Mouse (Mus musculus) embryonic fibroblast, embryonic 13.5 days (primary cell): ENCODE data around the gene Camta1. TPM values are rescaled to one million over a fixed set of nuclear protein-coding genes. Genes with fewer than 3 reads are reported as not detected.

Source experiments
- H3K27ac ChIP-seq: 2 replicates; pipeline ENCODE4 v1.5.1; 2012; ENCODE audit warnings: low read length, control low read depth, inconsistent platforms; ENCODE audit not compliant: insufficient read depth
- H3K4me1 ChIP-seq: 2 replicates; pipeline ENCODE4 v1.6.1; 2011; ENCODE audit warnings: low read length; ENCODE audit not compliant: control insufficient read depth, insufficient read depth
- H3K4me3 ChIP-seq: 2 replicates; pipeline ENCODE4 v1.5.1; 2011; ENCODE audit warnings: mild to moderate bottlenecking, control low read depth, low read length; ENCODE audit not compliant: insufficient read depth
- CTCF ChIP-seq: IDR thresholded peaks from 2 replicates; pipeline ENCODE4 v1.5.1; 2011; ENCODE audit warnings: mild to moderate bottlenecking, control low read depth, low read length, moderate library complexity, borderline replicate concordance; ENCODE audit not compliant: insufficient read depth
- POLR2A ChIP-seq: IDR thresholded peaks from 2 replicates; pipeline ENCODE4 v1.6.1; 2011; ENCODE audit warnings: low read depth, mild to moderate bottlenecking, control low read depth, low read length, moderate library complexity
- polyA plus RNA-seq: library from polyadenylated mRNA; stranded (reverse); fragments of >200 nt; gene quantifications from 2 replicates; pipeline ENCODE4 v1.2.4, GENCODE M21; 2011; ENCODE audit warnings: low read depth; ENCODE audit not compliant: missing spikeins, insufficient read length

Camta1 gene
- polyA plus RNA-seq, 1 experiment, result 53.4 TPM

DNA sequence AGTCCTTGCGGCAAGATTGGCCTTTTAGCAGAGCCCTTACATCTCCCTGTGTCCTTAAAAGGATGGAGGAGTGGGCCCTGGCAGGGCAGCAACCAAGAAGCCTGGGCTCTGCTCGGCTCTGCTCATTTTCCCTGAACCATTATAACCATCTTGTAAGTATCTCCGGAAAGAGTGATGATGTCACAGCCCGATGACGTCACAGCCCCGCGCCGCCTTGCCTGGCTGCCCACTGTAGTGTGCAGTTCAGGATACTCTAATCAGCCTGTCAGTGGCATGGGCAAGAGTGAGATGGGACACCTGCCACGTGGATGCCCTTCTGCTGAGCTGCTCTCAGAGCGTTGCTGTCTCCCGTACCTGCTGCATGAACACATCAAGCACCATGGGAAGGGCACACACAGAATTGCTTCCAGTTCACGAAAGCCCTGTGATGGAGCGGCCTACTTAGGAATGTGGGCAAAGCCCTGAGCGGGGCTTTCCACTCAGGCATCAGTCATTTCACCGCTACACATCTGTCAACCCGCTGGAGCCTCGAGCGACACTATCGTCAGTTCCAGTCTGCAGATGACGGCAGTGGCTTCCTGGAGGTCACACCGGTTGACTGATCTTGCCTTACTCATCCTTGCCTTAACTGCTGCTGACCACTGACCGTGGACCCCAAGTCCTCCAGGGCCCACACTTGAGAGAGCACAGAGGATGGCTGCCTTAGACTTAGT is 459.8 kb downstream of the Camta1 start:
- no peak overlapping the region for H3K4me3 ChIP-seq
- TF ChIP-seq POLR2A (no peak), CTCF (no peak)
- no peaks in the 10 kb centered on the region for H3K4me1 ChIP-seq
- H3K27ac ChIP-seq, result no peak overlapping the region

DNA sequence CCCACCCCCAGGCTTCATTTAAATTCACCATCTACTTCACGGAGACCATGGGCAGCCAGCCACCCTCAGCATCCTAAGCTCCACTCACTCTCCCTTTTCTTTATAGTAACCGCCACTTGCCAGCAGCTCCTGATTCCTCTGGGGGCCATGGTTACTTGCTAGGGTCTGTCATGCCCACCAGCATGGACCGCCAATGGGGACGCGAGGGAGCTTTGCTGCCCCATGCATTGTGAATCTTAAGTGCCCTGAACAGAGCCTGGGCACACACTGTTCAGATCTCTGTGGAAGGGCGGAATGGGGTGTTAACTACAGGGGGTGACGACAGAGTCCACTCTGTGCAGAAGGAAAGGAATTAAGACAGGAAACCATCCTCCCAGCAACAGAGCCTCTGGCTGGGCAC is 465.1 kb downstream of the Camta1 start:
- no peak overlapping the region for H3K27ac ChIP-seq
- no peak for TF ChIP-seq CTCF
- no peak for TF ChIP-seq POLR2A
- no peak overlapping the region for H3K4me3 ChIP-seq
- no peaks in the 10 kb centered on the region for H3K4me1 ChIP-seq

DNA sequence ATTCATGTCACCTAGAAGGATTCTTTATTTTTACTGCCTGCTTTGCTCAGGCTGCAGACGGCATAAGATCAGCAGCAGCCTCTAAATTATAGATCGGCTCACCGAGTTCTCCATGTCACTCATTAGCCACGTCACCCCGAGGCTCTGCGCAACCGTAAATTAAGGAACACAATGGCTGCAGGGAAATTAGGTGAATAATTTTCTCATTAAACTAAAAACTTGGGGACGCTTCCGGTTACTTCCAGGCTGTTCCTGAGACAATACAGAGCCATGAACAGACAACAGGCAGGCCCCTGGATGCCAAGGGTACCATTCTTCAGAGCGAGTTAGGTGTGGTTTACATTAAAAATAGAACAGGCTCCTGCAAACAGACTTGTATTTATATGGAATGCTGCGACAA is 472.3 kb downstream of the Camta1 start:
- Histone ChIP-seq H3K27ac (no peak overlapping the region), H3K4me3 (no peak overlapping the region), H3K4me1 (no peaks in the 10 kb centered on the region)
- no peak for TF ChIP-seq CTCF
- no peak for TF ChIP-seq POLR2A

DNA sequence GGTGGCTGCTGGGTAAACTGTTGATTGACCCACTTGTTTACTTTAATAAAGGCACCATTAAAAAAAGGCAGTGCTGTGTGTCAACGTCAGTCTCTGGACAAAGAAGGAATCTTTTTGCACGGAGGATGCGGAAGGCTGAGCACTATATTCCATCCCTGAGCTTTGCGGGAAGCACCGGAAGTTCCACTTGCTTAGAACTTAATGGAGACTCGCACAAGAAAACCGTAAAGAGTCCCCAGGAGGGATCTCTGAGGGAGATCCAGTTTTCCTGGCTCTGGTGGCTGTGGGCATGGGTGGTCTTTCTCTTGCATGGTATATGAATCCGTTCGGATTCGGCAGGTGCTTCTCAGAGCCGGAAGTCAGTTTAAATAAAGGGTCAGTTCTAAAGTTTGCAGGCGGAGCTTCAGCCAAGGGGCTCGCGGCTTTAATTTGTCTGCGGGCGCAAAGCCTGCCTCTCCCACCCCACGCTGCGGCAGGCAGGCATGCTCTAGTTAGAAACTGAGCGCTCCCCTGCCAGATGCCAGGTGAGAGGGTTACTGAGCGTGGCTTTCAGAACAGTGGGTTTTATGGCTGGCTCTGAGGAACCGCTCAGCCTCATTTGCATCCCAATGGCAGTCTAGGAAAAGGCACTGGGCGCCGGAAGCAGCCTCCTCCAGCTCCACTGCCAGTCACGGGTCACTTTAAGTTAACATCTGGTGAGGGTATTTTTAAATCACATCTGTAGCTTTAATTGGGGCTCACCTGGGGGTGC is 474.8 kb downstream of the Camta1 start:
- H3K27ac ChIP-seq, result no peak overlapping the region
- no peaks in the 10 kb centered on the region for H3K4me1 ChIP-seq
- TF ChIP-seq CTCF, result no peak
- TF ChIP-seq POLR2A, result no peak
- H3K4me3 ChIP-seq, result peak overlapping the region; percentile 49

DNA sequence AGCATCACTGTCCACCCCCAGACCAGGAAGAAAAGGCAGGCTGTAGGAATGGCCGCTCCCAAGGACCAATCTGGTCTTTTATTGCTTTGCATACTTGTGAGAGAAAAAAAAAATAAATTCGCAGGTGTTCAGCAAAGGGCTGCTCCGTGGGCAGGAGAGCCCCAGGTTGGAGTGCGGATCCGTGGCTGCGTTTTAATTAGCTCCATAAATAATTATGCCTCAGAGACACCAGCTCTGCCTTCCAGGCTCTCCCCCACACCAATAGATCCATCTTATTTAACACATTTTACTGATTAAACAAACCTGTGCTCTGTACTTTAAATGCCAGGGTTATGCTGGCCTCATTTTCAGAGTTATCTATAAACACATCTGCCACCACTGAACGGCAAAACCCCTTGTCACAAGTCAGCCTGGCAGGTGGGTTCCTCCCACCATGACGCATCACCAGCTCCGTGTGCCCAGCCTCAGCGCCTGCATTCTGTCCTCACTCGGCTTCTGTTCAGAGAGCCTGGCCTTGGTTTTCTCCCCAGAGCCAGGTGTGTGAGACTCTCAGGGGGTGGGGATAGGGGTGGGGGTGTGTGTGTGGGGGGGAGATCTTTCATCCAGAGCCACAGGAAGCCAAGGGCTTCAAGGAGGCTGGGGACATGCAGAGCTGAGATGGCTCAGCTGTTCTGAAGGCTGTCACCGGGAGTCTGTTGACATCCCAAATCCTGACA is 475.5 kb downstream of the Camta1 start:
- H3K4me3 ChIP-seq, result 0 out of 2 replicates have a peak overlapping the region, but pooled peaks have one; percentile 49

DNA sequence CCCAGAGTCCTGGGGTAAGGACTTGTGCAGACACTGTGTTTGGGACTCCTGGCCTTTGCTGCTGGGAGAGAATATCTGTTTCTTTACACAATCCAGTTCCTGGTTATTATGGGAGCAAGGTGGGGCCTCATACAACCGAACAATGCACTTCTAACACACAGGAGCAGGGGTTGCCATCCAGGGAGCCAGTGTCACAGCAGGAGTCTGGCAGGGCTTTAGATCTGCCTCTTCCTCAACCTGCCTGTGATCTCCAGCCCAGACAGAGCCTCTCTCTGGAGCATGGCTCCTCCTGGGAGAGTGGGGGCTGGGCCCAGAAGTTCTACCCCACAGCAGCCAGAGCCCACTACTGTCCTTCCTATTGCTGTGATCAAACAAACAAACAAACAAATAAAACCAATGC is 483.9 kb downstream of the Camta1 start:
- no peak overlapping the region for H3K27ac ChIP-seq
- TF ChIP-seq CTCF, result no peak
- TF ChIP-seq POLR2A, result no peak

More for the DNA sequence above, 475.5 kb downstream of the Camta1 start:
- no peaks in the 10 kb centered on the region for H3K4me1 ChIP-seq
- TF ChIP-seq CTCF (no peak), POLR2A (no peak)
- no peak overlapping the region for H3K27ac ChIP-seq

DNA sequence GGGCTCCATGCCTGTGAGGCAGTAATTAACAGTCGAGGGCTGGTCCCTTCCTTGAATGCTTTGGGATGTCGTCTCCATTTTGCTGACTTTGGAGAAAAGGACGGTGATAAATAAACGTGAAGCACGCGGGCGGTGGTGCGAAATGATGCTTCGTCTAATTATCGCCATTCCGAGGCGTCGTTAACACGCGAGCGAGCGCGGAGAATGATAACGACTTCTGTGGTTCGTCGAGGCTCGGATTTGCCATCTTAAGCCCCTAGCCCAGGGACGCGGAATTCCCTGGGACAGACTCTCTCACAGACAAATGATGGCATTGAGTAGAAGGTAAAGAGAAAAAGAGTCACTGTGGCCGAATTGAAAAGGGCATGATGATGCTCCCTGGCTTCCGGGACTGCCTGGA is 485.4 kb downstream of the Camta1 start:
- Histone ChIP-seq H3K4me3 (no peak overlapping the region), H3K27ac (no peak overlapping the region), H3K4me1 (no peaks in the 10 kb centered on the region)
- TF ChIP-seq POLR2A (no peak), CTCF (no peak)

More for the DNA sequence above, 483.9 kb downstream of the Camta1 start:
- Histone ChIP-seq H3K4me1 (no peaks in the 10 kb centered on the region), H3K4me3 (no peak overlapping the region)

DNA sequence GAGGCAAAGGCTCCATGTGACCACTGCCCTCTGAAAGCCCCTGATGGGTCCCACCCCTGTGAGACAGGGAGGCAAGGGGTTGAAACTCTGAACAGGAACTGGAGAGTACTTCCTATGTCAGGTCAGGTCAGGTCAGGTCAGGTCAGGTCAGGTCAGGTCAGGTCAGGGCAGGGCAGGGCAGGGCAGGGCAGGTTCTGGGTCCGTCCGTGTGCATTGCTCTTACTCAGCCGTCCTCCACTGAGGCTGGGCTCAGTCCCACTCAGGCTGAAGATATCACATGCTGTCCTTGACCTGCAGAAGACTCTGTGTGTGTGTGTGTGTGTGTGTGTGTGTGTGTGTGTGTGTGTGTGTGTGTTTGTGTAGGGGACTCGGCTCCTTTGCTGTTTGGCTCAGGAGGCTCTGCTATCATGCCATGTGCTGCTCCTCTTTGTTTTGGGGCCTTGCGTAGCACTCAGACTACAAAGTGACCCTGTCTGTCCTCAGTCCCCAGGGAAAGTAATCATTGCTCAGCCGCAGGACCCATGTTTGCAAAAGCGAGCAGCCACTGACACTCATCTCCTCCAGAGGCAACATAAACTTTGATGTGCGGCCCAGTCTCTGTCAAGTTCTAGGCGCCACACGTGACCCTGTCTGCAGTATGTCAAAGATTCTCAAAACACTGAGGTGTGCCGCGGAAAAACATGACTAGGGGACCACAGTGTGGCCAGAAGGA is 488.7 kb downstream of the Camta1 start:
- no peak for TF ChIP-seq POLR2A
- no peak for TF ChIP-seq CTCF
- H3K4me1 ChIP-seq, result no peaks in the 10 kb centered on the region
- H3K27ac ChIP-seq, result no peak overlapping the region
- no peak overlapping the region for H3K4me3 ChIP-seq

DNA sequence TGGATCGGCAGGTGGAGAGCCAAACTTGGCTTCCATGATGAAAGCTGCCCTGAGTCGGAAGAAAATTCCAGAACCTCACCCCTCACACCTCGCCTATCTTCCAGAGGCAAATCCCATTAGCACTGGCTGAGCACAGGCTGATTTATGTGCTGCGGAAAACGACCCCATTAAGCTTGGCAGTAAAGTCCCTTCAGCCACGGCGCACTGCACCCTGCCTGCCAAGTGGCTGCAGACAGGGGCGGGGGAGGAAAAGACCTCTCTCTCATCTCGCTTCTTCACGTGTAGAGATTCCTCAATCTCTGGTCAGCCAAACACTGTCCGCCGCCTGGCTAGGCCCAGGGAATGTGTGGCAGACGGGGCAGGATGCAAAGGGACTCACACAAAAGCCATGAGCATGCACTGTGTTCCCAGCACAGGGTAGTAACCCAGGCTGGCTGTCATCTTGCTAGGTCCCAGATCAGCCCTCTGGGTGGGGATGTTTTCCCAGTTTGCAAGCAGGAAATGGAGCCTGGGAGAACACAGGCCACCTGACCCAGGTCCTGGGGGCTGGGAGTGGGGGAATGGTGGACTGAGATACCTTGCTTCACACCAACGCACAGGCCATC is 494.6 kb downstream of the Camta1 start:
- H3K4me3 ChIP-seq, result no peak overlapping the region
- TF ChIP-seq CTCF (no peak), POLR2A (no peak)
- H3K4me1 ChIP-seq, result no peaks in the 10 kb centered on the region
- no peak overlapping the region for H3K27ac ChIP-seq
